Mouse (Mus musculus): ENCODE results near the gene Prl7a2. TPM values are rescaled to one million over a fixed set of nuclear protein-coding genes. Genes with fewer than 3 reads are reported as not detected.

The Prl7a2 gene
- polyA plus RNA-seq (2015; fragmentation: Nextera tagmentation; extraction: Ambion mirVana), result not detected in 2 replicates

GRCm38 (mm10) chr13:27667936-27668335, at the start of gene Prl7a2:
Gene Prl7a2, minus strand, starts transcription at chr13:27668036.
- WGBS, result 83% methylated on average over 4 of the region's 4 CpGs
- H3K27me3 ChIP-seq (ENCODE audit: control insufficient read depth, insufficient read depth, low read length), result no peaks in the 10 kb centered on the region
- DNase-seq (ENCODE audit: low spot score) (no peak), ATAC-seq (ENCODE audit: low FRiP score, low TSS enrichment) (no peak)
- no peaks in the 10 kb centered on the region for H3K4me1 ChIP-seq (replicated peaks; ENCODE audit: control insufficient read depth, insufficient read depth)
- H3K36me3 ChIP-seq (ENCODE audit: control insufficient read depth, insufficient read depth, low read length), result no peaks in the 10 kb centered on the region
- H3K27ac ChIP-seq (replicated peaks), result no peak within 1 kb of the TSS
- no peak within 1 kb of the TSS for H3K4me2 ChIP-seq (replicated peaks; ENCODE audit: low read depth)
- TF ChIP-seq EP300 (optimal IDR thresholded peaks at IDR 0.05) (no peak), CTCF (IDR thresholded peaks at IDR 0.05; ENCODE audit: low read depth) (no peak)
- no peak within 1 kb of the TSS for H3K9ac ChIP-seq (ENCODE audit: low read length)
- no peak within 1 kb of the TSS for H3K4me3 ChIP-seq (ENCODE audit: low read depth, low read length)
- no peaks in the 10 kb centered on the region for H3K9me3 ChIP-seq (ENCODE audit: control insufficient read depth, low read length)

GRCm38 (mm10) chr13:27716636-27717035, 48.8 kb upstream of the Prl7a2 start, which contains the start of gene Prl7d1:
Gene Prl7d1, minus strand, starts transcription at chr13:27716736.
- H3K27ac ChIP-seq (replicated peaks), result no peak within 1 kb of the TSS
- no peak within 1 kb of the TSS for H3K4me2 ChIP-seq (replicated peaks; ENCODE audit: low read depth)
- H3K9ac ChIP-seq (ENCODE audit: low read length), result no peak within 1 kb of the TSS
- DNase-seq (ENCODE audit: low spot score) (no peak), ATAC-seq (ENCODE audit: low FRiP score, low TSS enrichment) (no peak)
- no peaks in the 10 kb centered on the region for H3K4me1 ChIP-seq (replicated peaks; ENCODE audit: control insufficient read depth, insufficient read depth)
- no peak for TF ChIP-seq EP300 (optimal IDR thresholded peaks at IDR 0.05)
- TF ChIP-seq CTCF (IDR thresholded peaks at IDR 0.05; ENCODE audit: low read depth), result no peak
- no peak within 1 kb of the TSS for H3K4me3 ChIP-seq (ENCODE audit: low read depth, low read length)
- 73% methylated on average over 5 of the region's 5 CpGs for WGBS
- no peaks in the 10 kb centered on the region for H3K27me3 ChIP-seq (ENCODE audit: control insufficient read depth, insufficient read depth, low read length)
- H3K9me3 ChIP-seq (ENCODE audit: control insufficient read depth, low read length), result no peaks in the 10 kb centered on the region
- H3K36me3 ChIP-seq (ENCODE audit: control insufficient read depth, insufficient read depth, low read length), result no peaks in the 10 kb centered on the region

GRCm38 (mm10) chr13:27706521-27706920, 38.7 kb upstream of the Prl7a2 start:
- Histone ChIP-seq H3K9ac (ENCODE audit: low read length) (no peak overlapping the region), H3K27ac (replicated peaks) (no peak overlapping the region), H3K4me1 (replicated peaks; ENCODE audit: control insufficient read depth, insufficient read depth) (no peaks in the 10 kb centered on the region), H3K4me3 (ENCODE audit: low read depth, low read length) (no peak overlapping the region), H3K36me3 (ENCODE audit: control insufficient read depth, insufficient read depth, low read length) (no peaks in the 10 kb centered on the region), H3K27me3 (ENCODE audit: control insufficient read depth, insufficient read depth, low read length) (no peaks in the 10 kb centered on the region), H3K9me3 (ENCODE audit: control insufficient read depth, low read length) (no peaks in the 10 kb centered on the region), H3K4me2 (replicated peaks; ENCODE audit: low read depth) (no peak overlapping the region)
- ATAC-seq (ENCODE audit: low FRiP score, low TSS enrichment) (no peak), DNase-seq (ENCODE audit: low spot score) (no peak)
- WGBS, result 63% methylated on average over 2 of the region's 2 CpGs
- no peak for TF ChIP-seq EP300 (optimal IDR thresholded peaks at IDR 0.05)
- no peak for TF ChIP-seq CTCF (IDR thresholded peaks at IDR 0.05; ENCODE audit: low read depth)

DNA sequence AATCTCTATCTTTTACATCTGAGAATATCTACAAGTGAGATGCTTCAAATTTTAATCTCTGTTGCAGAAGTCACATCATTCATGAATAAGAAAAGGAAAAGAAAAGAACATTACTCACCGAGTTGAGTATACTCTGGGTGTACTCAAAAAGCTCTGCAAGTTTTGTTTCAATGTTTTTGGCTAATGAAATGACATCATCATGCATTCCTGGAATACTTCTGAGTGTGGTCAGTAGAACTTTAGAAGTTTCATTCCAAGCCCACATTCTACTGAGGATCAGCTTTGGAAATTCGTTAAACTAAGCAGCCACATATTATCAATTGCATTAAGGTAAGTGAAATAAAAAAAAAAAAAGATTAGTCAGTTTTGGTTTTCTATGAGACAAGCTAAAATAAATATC, 7.1 kb downstream of the Prl7a2 start:
- no peaks in the 10 kb centered on the region for H3K4me1 ChIP-seq (replicated peaks; ENCODE audit: control insufficient read depth, insufficient read depth)
- no peak overlapping the region for H3K4me2 ChIP-seq (replicated peaks; ENCODE audit: low read depth)
- TF ChIP-seq EP300 (optimal IDR thresholded peaks at IDR 0.05), result no peak
- no peak for TF ChIP-seq CTCF (IDR thresholded peaks at IDR 0.05; ENCODE audit: low read depth)
- no peak overlapping the region for H3K27ac ChIP-seq (replicated peaks)
- no peaks in the 10 kb centered on the region for H3K9me3 ChIP-seq (ENCODE audit: control insufficient read depth, low read length)
- no peak overlapping the region for H3K4me3 ChIP-seq (ENCODE audit: low read depth, low read length)
- DNase-seq (ENCODE audit: low spot score), result no peak
- no peak for ATAC-seq (ENCODE audit: low FRiP score, low TSS enrichment)
- H3K9ac ChIP-seq (ENCODE audit: low read length), result no peak overlapping the region
- 71% methylated on average over 2 of the region's 2 CpGs for WGBS
- H3K27me3 ChIP-seq (ENCODE audit: control insufficient read depth, insufficient read depth, low read length), result no peaks in the 10 kb centered on the region
- no peaks in the 10 kb centered on the region for H3K36me3 ChIP-seq (ENCODE audit: control insufficient read depth, insufficient read depth, low read length)

DNA sequence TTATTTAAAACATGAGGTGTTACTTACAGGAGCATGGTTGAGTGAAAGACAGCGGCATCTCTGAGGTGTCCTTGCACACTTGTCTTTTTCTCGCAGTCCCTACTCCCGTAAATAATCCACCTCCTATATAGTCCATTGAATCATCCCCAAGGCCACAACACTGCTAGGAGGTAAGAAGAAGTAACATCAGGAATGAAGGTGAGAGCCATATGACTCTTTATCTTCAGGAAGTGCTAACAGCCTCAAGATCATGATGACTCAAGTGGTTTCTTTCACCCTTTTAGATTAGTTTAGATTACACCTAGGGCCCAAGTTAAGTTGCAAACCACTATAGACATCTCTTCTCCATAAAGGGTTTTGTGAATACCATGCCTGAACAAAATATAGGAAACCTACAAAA, 25.4 kb downstream of the Prl7a2 start, which contains the start of gene Prl7a1:
TSS of gene Prl7a1 (minus strand) at position 101 of the 400 bp plus-strand sequence.
- TF ChIP-seq EP300 (optimal IDR thresholded peaks at IDR 0.05), result no peak
- TF ChIP-seq CTCF (IDR thresholded peaks at IDR 0.05; ENCODE audit: low read depth), result no peak
- Histone ChIP-seq H3K27ac (replicated peaks) (no peak within 1 kb of the TSS), H3K4me1 (replicated peaks; ENCODE audit: control insufficient read depth, insufficient read depth) (no peaks in the 10 kb centered on the region), H3K4me2 (replicated peaks; ENCODE audit: low read depth) (no peak within 1 kb of the TSS), H3K4me3 (ENCODE audit: low read depth, low read length) (no peak within 1 kb of the TSS), H3K27me3 (ENCODE audit: control insufficient read depth, insufficient read depth, low read length) (no peaks in the 10 kb centered on the region), H3K9me3 (ENCODE audit: control insufficient read depth, low read length) (no peaks in the 10 kb centered on the region), H3K9ac (ENCODE audit: low read length) (no peak within 1 kb of the TSS), H3K36me3 (ENCODE audit: control insufficient read depth, insufficient read depth, low read length) (no peaks in the 10 kb centered on the region)
- 96% methylated on average over 3 of the region's 3 CpGs for WGBS
- DNase-seq (ENCODE audit: low spot score), result no peak
- ATAC-seq (ENCODE audit: low FRiP score, low TSS enrichment), result no peak

DNA sequence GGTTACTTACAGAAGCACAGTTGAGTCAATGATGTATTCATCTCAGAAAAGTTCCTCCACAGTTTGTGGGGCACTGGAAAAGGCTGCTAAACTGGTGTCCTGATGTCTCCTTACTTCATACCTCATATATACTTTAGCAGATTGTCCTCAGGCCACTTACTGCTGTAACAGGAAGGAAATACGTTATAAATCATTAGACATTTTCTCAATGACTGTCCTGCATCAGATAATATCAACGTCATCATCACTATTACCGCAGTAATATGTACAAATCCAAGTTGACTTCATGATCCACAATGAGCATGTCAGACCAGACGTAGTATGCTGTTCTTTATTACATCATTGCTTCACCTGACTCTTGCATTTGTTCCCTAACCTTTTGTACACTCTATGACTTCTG, 57.4 kb downstream of the Prl7a2 start, which contains the start of gene Prl7b1:
TSS of gene Prl7b1 (minus strand) at position 101 of the 400 bp plus-strand sequence.
- H3K36me3 ChIP-seq (ENCODE audit: control insufficient read depth, insufficient read depth, low read length), result no peaks in the 10 kb centered on the region
- H3K4me3 ChIP-seq (ENCODE audit: low read depth, low read length), result no peak within 1 kb of the TSS
- no peaks in the 10 kb centered on the region for H3K9me3 ChIP-seq (ENCODE audit: control insufficient read depth, low read length)
- H3K9ac ChIP-seq (ENCODE audit: low read length), result no peak within 1 kb of the TSS
- H3K27me3 ChIP-seq (ENCODE audit: control insufficient read depth, insufficient read depth, low read length), result no peaks in the 10 kb centered on the region
- DNase-seq (ENCODE audit: low spot score) (no peak), ATAC-seq (ENCODE audit: low FRiP score, low TSS enrichment) (no peak)
- TF ChIP-seq CTCF (IDR thresholded peaks at IDR 0.05; ENCODE audit: low read depth), result no peak
- no peak for TF ChIP-seq EP300 (optimal IDR thresholded peaks at IDR 0.05)
- H3K27ac ChIP-seq (replicated peaks), result no peak within 1 kb of the TSS
- no peak within 1 kb of the TSS for H3K4me2 ChIP-seq (replicated peaks; ENCODE audit: low read depth)
- H3K4me1 ChIP-seq (replicated peaks; ENCODE audit: control insufficient read depth, insufficient read depth), result no peaks in the 10 kb centered on the region
- WGBS, result 71% methylated on average over 4 of the region's 4 CpGs

Other genes with a start within 250 kb of the Prl7a2 start
- not detected in 2 replicates for gene Prl8a6, start 229.3 kb downstream of the Prl7a2 start, polyA plus RNA-seq (2015; fragmentation: Nextera tagmentation; extraction: Ambion mirVana)
- not detected in 2 replicates for gene Prl8a8, start 154.8 kb downstream of the Prl7a2 start, polyA plus RNA-seq (2015; fragmentation: Nextera tagmentation; extraction: Ambion mirVana)
- gene Prl8a9, start 103.4 kb downstream of the Prl7a2 start, polyA plus RNA-seq (2015; fragmentation: Nextera tagmentation; extraction: Ambion mirVana), result not detected in 2 replicates
- not detected in 2 replicates for gene Prl8a1, start 85.9 kb downstream of the Prl7a2 start, polyA plus RNA-seq (2015; fragmentation: Nextera tagmentation; extraction: Ambion mirVana)
- not detected in 2 replicates for gene Prl7b1, start 57.5 kb downstream of the Prl7a2 start, polyA plus RNA-seq (2015; fragmentation: Nextera tagmentation; extraction: Ambion mirVana)
- not detected in 2 replicates for gene Prl7a1, start 25.5 kb downstream of the Prl7a2 start, polyA plus RNA-seq (2015; fragmentation: Nextera tagmentation; extraction: Ambion mirVana)
- gene Prl7d1, start 48.7 kb upstream of the Prl7a2 start, polyA plus RNA-seq (2015; fragmentation: Nextera tagmentation; extraction: Ambion mirVana), result not detected in 2 replicates
- gene Prl7c1, start 112.8 kb upstream of the Prl7a2 start, polyA plus RNA-seq (2015; fragmentation: Nextera tagmentation; extraction: Ambion mirVana), result not detected in 2 replicates
- not detected in 2 replicates for gene Prl2a1, start 133.6 kb upstream of the Prl7a2 start, polyA plus RNA-seq (2015; fragmentation: Nextera tagmentation; extraction: Ambion mirVana)
- gene Prl2c1, start 181.3 kb upstream of the Prl7a2 start, polyA plus RNA-seq (2015; fragmentation: Nextera tagmentation; extraction: Ambion mirVana), result not detected in 2 replicates

Data from stomach, postnatal 0 days (tissue).